Mouse (Mus musculus) ES-Bruce4 (cell line): ENCODE measurements at regions not wholly inside any gene's neighbourhood (a gene's known extent, or its start where the extent isn't known, plus 50 kb on each side); places are given as distances from the start of the nearest gene placed in this dataset.

Experiments used
- CTCF ChIP-seq: IDR thresholded peaks from one replicate; pipeline ENCODE4 v1.8.1; 2011; ENCODE audit warnings: low read depth, low read length
- EP300 ChIP-seq: IDR thresholded peaks from 2 replicates; pipeline ENCODE4 v1.6.1; 2011; ENCODE audit warnings: low read depth, low read length; ENCODE audit not compliant: insufficient read depth
- POLR2A ChIP-seq: IDR thresholded peaks from one replicate; pipeline ENCODE4 v1.8.1; 2011; ENCODE audit warnings: low read length; ENCODE audit not compliant: insufficient read depth

DNA sequence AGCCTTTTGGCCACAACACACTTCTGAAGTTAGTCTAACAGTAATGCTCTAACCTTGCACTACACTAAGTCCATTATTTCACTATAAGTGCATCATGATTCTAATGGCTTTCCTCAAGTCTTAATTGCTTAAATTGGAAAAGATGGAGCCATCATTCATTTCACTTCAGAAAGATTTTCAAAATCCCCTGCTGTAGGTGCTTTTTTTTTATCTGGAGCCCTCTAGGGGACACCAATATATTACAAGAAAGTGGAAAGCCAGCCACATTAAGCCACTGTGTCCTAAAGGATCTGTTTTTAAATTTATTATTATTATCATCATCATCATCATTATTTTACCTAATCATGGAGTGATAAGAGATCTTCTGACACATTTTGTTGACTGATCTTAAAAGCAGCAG lies 783.7 kb upstream of the Ddx18 start:
- TF ChIP-seq EP300 (no peak), POLR2A (no peak), CTCF (no peak)
